Mouse (Mus musculus): ENCODE data around the gene Cd151.

GRCm38 (mm10) chr7:141453636-141454035, 13.6 kb upstream of the Cd151 start:
- TF ChIP-seq CTCF (IDR thresholded peaks at IDR 0.05; ENCODE audit: borderline replicate concordance, extremely low read depth, insufficient read depth, insufficient read length), result no peak
- no peak for TF ChIP-seq POLR2A (IDR thresholded peaks at IDR 0.05; ENCODE audit: borderline replicate concordance, extremely low read depth, insufficient read depth, insufficient read length, poor library complexity, severe bottlenecking)

All from brain, embryonic 14.5 days (tissue).